Mouse (Mus musculus) left cerebral cortex, postnatal 25 days (tissue): ENCODE results near the gene Gm5728. TPM values are rescaled to one million over a fixed set of nuclear protein-coding genes. Genes with fewer than 3 reads are reported as not detected.
"Not testable (repeated sequence)": the region's sequence is repeated elsewhere in the genome, so short reads cannot be mapped to it uniquely, and the experiment has no call there.

ENCODE experiments used
- DNase-seq, 2 experiments: peaks; one replicate each; pipeline ENCODE4 v3.0.0; 2022; ENCODE audit warnings: low spot score in 2 of 2, mixed read lengths in 1 of 2
- intact Hi-C: fragments of 180-260 bp; cut with DNase I; formaldehyde crosslinking; loops from one replicate; pipeline ENCODE4 v1.15.1; 2025
- total RNA-seq, 2 experiments: library from RNA; stranded (reverse); gene quantifications; 2 replicates each; pipeline ENCODE4 v1.2.3; 2021

Gm5728 gene
- total RNA-seq: not detected

DNA sequence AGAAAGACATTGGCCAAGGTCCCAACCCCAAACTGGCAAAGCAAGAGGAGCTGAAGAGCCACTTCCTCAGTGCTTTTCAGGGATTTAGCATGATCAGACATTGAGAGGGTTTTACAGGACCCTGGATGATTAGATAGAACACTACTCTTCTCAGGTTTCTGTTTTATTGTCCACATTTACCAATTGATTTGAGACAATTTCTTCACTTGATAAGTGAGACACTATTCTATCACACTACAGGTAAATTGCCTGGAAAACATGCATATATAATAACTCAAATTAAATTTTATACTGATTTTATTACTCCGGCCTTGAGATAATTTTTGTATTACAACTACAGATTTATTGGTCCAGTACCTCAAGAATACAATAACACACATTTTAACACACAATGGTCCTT, at the start of gene Gm5728:
TSS of gene Gm5728 (minus strand) at position 101 of the 400 bp plus-strand sequence.
- DNase-seq, intact Hi-C loops: not testable (repeated sequence)

DNA sequence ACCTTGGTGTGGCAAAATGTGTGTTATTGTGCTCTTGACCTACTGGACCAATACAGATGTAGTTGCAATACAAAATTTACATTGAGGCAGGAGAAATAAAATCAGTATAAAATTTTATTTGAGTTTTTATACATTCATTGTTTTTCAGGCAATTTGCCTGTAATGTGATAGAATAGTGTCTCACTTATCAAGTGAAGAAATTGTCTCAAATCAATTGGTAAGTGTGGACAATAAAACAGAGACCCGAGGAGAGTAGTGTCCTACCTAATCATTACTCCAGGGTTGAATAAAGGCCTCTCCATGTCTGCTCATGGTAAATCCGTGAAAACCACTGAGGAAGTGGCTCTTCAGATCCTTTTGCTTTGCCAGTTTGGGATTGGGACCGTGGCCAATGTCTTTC, 42.4 kb upstream of the Gm5728 start, which contains the start of gene Vmn1r100:
TSS of gene Vmn1r100 (plus strand) at position 301 of the 400 bp plus-strand sequence.
- DNase-seq, intact Hi-C loops: not testable (repeated sequence)

- DNase-seq, intact Hi-C loops: not testable (repeated sequence)
Observed at GRCm38 (mm10) chr7:20333965-20334364, 41.2 kb downstream of the Gm5728 start, which contains the start of gene Gm4133. Gene Gm4133, minus strand, starts transcription at chr7:20334065.

Other genes starting within 250 kb of the Gm5728 start
- not detected for gene Vmn1r93, start 236.3 kb downstream of the Gm5728 start, total RNA-seq
- not detected for gene Vmn1r94, start 207.0 kb downstream of the Gm5728 start, total RNA-seq
- not detected for gene Vmn1r95, start 181.7 kb downstream of the Gm5728 start, total RNA-seq
- gene Gm6164, start 169.8 kb downstream of the Gm5728 start, total RNA-seq: not detected
- not detected for gene Gm4498, start 141.6 kb downstream of the Gm5728 start, total RNA-seq
- not detected for gene Gm5890, start 112.6 kb downstream of the Gm5728 start, total RNA-seq
- not detected for gene Gm4133, start 41.3 kb downstream of the Gm5728 start, total RNA-seq
- not detected for gene Vmn1r100, start 42.5 kb upstream of the Gm5728 start, total RNA-seq
- not detected for gene Vmn1r101, start 67.2 kb upstream of the Gm5728 start, total RNA-seq
- gene Gm10670, start 99.5 kb upstream of the Gm5728 start, total RNA-seq: not detected
- not detected for gene Vmn1r103, start 135.1 kb upstream of the Gm5728 start, total RNA-seq
- not detected for gene Vmn1r104, start 158.4 kb upstream of the Gm5728 start, total RNA-seq
- not detected for gene Gm5726, start 170.3 kb upstream of the Gm5728 start, total RNA-seq
- gene Gm4141, start 200.8 kb upstream of the Gm5728 start, total RNA-seq: not detected
- not detected for gene Gm4513, start 223.6 kb upstream of the Gm5728 start, total RNA-seq